Mouse (Mus musculus): Measurements from ENCODE around the gene Hivep1.

Gene Hivep1

GRCm38 (mm10) chr13:42116301-42116700, 64.5 kb downstream of the Hivep1 start:
- 53% methylated on average over 6 of the region's 6 CpGs for WGBS

GRCm38 (mm10) chr13:42119062-42119461, 67.2 kb downstream of the Hivep1 start:
- 80% methylated on average over 2 of the region's 2 CpGs for WGBS

GRCm38 (mm10) chr13:42121106-42121776, 69.4 kb downstream of the Hivep1 start:
- WGBS, result 87% methylated on average over 5 of the region's 5 CpGs

DNA sequence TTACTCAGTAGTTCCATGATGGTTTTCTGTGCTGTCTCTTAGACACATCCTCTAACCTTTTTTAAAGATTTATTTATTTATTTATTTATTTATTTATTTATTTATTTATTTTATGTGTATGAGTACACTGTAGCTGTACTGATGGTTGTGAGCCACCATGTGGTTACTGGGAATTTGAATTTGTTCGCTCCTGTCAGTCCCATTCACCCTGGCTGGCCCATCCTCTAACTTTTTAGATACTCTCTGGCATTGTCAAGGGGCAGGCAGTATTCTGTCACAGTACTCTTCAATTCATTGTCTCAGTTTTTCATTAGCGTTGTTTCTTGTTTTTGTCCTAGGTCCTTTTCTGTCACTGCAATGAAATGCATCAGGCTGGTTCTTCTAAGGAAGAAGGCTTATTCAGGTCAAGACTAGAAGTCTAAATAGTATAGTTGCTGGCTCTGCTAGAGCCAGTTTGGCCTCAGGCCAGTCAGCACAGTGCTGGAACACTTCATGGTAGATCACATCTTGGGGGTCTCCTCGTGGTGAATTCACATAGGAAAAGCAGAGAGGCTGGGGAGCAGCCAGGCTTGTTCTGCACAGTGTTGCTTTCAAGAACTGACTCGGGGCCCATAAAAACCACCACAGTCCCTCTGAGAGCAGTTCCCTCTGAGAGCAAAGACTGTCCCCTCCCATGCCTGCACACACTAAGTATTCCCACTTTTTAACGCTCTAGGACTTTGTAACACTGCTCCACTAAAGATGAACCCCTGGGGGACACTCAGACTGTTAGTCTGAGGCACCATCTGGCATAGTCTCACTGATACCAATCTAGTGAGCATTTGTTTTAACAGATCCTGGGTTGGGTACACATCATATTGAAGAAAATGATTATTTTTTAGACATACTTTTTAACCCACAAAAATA, 70.2 kb downstream of the Hivep1 start:
- WGBS, result 60% methylated on average over 5 of the region's 5 CpGs

GRCm38 (mm10) chr13:42144627-42145026, 92.8 kb downstream of the Hivep1 start:
- WGBS, result 77% methylated on average over 3 of the region's 3 CpGs

DNA sequence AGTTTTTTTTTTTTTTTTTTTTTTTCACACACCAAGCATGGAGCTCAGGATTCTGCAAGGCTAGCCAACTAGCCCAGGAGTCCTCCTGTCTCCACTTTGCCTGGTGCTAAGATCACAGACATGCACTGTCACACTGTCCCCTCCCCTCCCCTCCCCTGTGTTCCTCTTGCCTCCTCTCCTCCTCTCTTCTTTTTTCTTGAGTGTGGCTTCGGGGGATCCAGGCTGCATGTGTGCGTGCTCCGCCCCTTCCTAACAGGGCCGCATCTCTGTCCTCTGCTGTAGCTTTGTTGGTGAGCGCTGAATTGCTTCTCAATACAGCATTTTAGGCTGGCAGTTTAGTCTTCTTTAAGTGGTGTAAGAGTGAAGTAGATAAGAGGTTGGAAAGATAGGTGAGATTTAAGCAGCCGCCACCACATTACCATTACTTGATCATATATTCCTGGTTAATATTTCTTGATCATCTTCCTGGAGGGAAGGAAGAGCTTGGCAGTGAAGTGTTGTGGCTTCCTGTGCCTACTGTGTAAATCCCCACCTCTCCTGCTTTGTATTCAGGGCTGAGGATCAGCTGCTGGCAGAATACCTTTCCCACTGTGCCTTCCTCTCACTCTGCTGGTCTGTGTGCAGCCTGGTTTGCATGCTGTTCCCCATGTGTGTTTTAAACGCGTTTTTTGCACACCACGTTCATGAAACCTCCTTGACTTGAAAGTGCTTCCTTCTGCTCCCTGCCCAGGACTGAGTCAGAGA, 97.7 kb downstream of the Hivep1 start:
- 43% methylated on average over 9 of the region's 9 CpGs for WGBS

GRCm38 (mm10) chr13:42150072-42150450, 98.2 kb downstream of the Hivep1 start:
- WGBS, result 31% methylated on average over 5 of the region's 5 CpGs

DNA sequence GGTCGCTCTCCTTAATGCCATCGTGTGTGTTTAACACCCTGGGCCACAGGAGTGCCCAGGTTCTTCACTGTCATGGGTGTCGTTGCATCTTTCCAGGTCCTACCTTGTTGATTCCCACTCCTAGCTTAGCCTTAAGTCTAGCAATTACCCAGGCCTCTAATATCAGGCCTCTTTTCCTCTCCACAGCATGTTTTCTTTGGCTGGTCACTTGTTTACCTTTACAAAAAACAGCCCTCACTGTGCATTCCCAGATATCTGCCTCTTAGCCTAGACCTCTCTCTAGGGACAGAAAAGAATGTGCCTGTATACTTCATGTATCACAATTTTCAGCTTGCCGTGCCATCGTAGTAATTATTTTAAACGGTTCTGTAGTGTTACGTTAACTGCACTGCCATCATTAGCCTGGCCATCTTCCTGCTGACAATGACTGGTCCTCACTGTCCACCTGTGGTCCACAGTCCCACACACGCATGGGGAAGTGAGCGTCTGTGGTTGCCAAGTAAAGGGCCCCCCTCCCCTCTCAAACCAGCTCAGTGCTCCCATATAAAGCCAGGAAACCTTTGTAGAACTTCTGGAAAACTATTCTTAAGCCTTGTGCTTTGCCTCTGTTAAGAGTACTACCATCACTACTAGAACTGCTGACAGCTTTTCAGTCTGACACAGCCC, 98.8 kb downstream of the Hivep1 start:
- 79% methylated on average over 9 of the region's 9 CpGs for WGBS

DNA sequence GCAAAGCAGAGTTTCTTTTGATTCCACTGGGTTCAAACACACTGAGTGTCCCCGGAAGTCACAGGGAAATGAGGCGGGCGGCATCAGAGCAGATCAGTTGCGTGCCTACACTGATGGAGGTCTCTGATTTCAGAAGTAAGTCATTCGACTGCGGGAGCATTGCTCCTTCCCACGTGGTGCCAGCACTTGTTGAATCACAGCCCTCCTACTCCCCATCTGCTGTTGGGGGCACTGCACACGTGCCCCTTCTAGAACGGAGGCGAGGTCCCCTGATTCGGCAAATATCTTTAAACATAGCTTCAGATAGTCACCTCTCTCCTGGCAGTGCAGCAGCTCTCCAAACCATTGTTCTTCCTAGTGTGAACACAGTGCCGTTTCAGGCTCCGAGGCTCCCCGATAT, 106.4 kb downstream of the Hivep1 start:
- 55% methylated on average over 14 of the region's 14 CpGs for WGBS

GRCm38 (mm10) chr13:42159416-42160185, 107.8 kb downstream of the Hivep1 start:
- WGBS, result 70% methylated on average over 14 of the region's 14 CpGs

DNA sequence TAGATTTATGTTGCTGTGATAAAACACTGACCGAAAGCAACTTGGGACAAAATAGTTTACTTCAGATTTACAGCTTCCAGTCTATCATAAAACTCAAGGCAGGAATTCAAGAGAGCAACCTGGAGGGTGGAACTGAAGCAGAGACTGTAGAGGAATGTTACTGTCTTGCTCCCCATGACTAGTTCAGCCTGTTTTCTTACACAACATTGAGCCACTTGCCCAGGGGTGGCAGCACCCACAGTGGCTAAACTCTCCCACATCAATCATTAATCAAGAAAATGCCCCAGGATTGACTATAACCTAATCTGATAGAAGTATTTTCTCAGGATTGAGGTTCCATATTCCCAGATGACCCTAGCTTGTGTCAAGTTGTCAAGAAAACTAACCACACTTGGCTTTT, 119.0 kb downstream of the Hivep1 start:
- WGBS, result 96% methylated on average over 1 of the region's 1 CpGs

GRCm38 (mm10) chr13:42174827-42175420, 123.1 kb downstream of the Hivep1 start:
- WGBS, result 15% methylated on average over 3 of the region's 3 CpGs

GRCm38 (mm10) chr13:42182635-42183034, 130.8 kb downstream of the Hivep1 start:
- 87% methylated on average over 5 of the region's 5 CpGs for WGBS

- 96% methylated on average over 17 of the region's 17 CpGs for WGBS
Observed at GRCm38 (mm10) chr13:42184131-42184530, 132.3 kb downstream of the Hivep1 start.

GRCm38 (mm10) chr13:42193016-42193415, 141.2 kb downstream of the Hivep1 start:
- WGBS, result 59% methylated on average over 9 of the region's 9 CpGs

- WGBS, result 94% methylated on average over 7 of the region's 7 CpGs
Observed at GRCm38 (mm10) chr13:42195671-42196070, 143.8 kb downstream of the Hivep1 start.

DNA sequence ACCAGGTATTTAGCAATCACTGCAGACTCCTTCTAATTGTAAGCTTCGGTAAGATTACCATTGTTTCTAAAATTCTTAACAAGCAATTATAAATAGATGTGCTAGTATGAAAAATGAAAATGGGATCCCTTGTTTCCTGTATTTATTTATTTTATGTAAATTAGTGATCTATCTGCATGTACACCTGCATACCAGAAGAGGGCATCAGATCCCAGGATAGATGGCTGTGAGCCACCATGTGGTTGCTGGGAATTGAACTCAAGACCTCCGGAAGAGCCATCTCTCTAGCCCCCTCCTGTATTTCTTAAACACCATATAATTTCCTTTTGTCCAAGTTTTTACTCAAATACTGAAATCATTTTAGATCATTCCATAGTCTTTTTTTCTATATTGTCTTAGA, 145.8 kb downstream of the Hivep1 start:
- WGBS, result 74% methylated on average over 2 of the region's 2 CpGs

- 90% methylated on average over 6 of the region's 6 CpGs for WGBS
Observed at GRCm38 (mm10) chr13:42213556-42213955, 161.7 kb downstream of the Hivep1 start.

- WGBS, result 86% methylated on average over 7 of the region's 7 CpGs
Observed at GRCm38 (mm10) chr13:42222401-42222800, 170.6 kb downstream of the Hivep1 start.

DNA sequence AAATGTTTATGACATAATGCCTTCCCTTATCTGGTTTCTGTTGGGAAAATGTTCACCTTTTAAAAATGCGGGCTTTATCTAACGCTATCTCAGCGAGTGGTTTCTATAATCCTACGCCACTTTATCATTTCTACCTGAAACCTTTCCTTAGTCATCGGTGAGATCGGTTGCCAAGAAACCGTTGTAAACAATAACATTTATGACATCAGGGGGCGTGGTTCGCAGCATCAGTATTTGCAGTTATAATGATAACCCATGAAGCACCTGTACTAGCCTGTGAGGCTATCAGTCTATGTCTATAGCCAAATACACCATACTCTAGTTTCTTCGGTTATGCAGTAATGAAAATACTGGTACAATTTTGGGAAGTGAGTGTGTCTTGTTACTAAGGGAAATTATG, 177.0 kb downstream of the Hivep1 start:
- 90% methylated on average over 10 of the region's 10 CpGs for WGBS
